Mouse (Mus musculus): ENCODE results near the gene Nptxr. TPM values are rescaled to one million over a fixed set of nuclear protein-coding genes. Genes with fewer than 3 reads are reported as not detected.
A peak's percentile ranks its signal among the peaks of the same experiment; 100 is the strongest.

Gene Nptxr
- total and polyA plus RNA-seq, 2 experiments from 2014 or later: 1.00 to 13.7 TPM

GRCm38 (mm10) chr15:79744742-79745141, 59.8 kb downstream of the Nptxr start:
- H3K27me3 ChIP-seq (ENCODE audit: control insufficient read depth, insufficient read depth, low read length): no peaks in the 10 kb centered on the region
- H3K4me3 ChIP-seq (ENCODE audit: low read depth, low read length): no peak overlapping the region
- no peak overlapping the region for H3K27ac ChIP-seq (ENCODE audit: low read depth)
- no peak overlapping the region for H3K4me2 ChIP-seq (ENCODE audit: low read depth, low read length)
- H3K4me1 ChIP-seq (ENCODE audit: control insufficient read depth, insufficient read depth): peaks cover 21% of the 10 kb centered on the region
- ATAC-seq (ENCODE audit: insufficient read depth, low read depth) (no peak), DNase-seq (ENCODE audit: low spot score) (no peak)
- no peaks in the 10 kb centered on the region for H3K9me3 ChIP-seq (replicated peaks; ENCODE audit: control insufficient read depth, low read length)
- TF ChIP-seq EP300 (IDR thresholded peaks at IDR 0.05; ENCODE audit: low read depth) (no peak), CTCF (IDR thresholded peaks at IDR 0.05; ENCODE audit: low read depth) (no peak)
- no peaks in the 10 kb centered on the region; the same call in 1 of the 2 replicates for H3K36me3 ChIP-seq (replicated peaks; ENCODE audit: control insufficient read depth, insufficient read depth, low read length)
- 55% methylated on average over 8 of the region's 8 CpGs for WGBS
- H3K9ac ChIP-seq (replicated peaks; ENCODE audit: low read depth, low read length): no peak overlapping the region

DNA sequence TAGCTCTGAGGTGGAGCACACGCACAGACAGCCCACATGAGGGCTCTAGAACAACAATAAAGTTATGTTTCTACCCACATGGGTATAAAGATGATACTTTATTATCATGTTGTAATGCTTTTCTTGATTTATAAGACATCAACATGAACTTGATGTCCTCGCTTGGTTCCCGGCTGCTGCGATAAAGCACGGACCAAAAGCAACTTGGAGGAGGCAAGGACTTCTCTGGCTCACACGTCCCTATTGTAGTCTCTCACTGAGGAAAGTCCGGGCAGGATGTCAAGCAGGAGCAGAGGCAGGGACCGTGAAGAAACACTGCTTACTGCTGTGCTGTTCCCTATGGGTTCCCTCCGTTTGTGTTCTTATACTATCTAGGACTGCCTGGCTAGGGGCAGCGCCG, 60.6 kb downstream of the Nptxr start:
- no peak for TF ChIP-seq EP300 (IDR thresholded peaks at IDR 0.05; ENCODE audit: low read depth)
- TF ChIP-seq CTCF (IDR thresholded peaks at IDR 0.05; ENCODE audit: low read depth): no peak
- DNase-seq (ENCODE audit: low spot score): no peak
- Histone ChIP-seq H3K4me1 (ENCODE audit: control insufficient read depth, insufficient read depth) (peaks cover 29% of the 10 kb centered on the region), H3K4me3 (ENCODE audit: low read depth, low read length) (no peak overlapping the region), H3K9me3 (replicated peaks; ENCODE audit: control insufficient read depth, low read length) (no peaks in the 10 kb centered on the region), H3K4me2 (ENCODE audit: low read depth, low read length) (no peak overlapping the region), H3K36me3 (replicated peaks; ENCODE audit: control insufficient read depth, insufficient read depth, low read length) (peaks cover 7% of the 10 kb centered on the region; the same call in 1 of the 2 replicates), H3K9ac (replicated peaks; ENCODE audit: low read depth, low read length) (no peak overlapping the region), H3K27ac (ENCODE audit: low read depth) (no peak overlapping the region), H3K27me3 (ENCODE audit: control insufficient read depth, insufficient read depth, low read length) (no peaks in the 10 kb centered on the region)
- no peak for ATAC-seq (ENCODE audit: insufficient read depth, low read depth)
- WGBS: 86% methylated on average over 11 of the region's 11 CpGs

- ATAC-seq (ENCODE audit: insufficient read depth, low read depth): no peak
These were observed 61.9 kb downstream of the Nptxr start for GRCm38 (mm10) chr15:79742706-79743023.

GRCm38 (mm10) chr15:79741921-79742705, 62.5 kb downstream of the Nptxr start, which contains the start of gene Sun2:
TSS of gene Sun2 (minus strand) at chr15:79742536.
- DNase-seq (ENCODE audit: low spot score) (peak; percentile 87), ATAC-seq (ENCODE audit: insufficient read depth, low read depth) (peak; percentile 93)
- Histone ChIP-seq H3K36me3 (replicated peaks; ENCODE audit: control insufficient read depth, insufficient read depth, low read length) (peaks cover 26% of the 10 kb centered on the region), H3K27me3 (ENCODE audit: control insufficient read depth, insufficient read depth, low read length) (no peaks in the 10 kb centered on the region), H3K9me3 (replicated peaks; ENCODE audit: control insufficient read depth, low read length) (no peaks in the 10 kb centered on the region), H3K9ac (replicated peaks; ENCODE audit: low read depth, low read length) (peak within 1 kb of the TSS; percentile 98), H3K4me2 (ENCODE audit: low read depth, low read length) (peak within 1 kb of the TSS; percentile 94), H3K27ac (ENCODE audit: low read depth) (peak within 1 kb of the TSS; percentile 98), H3K4me1 (ENCODE audit: control insufficient read depth, insufficient read depth) (peaks cover 33% of the 10 kb centered on the region), H3K4me3 (ENCODE audit: low read depth, low read length) (peak within 1 kb of the TSS; percentile 98)
- under 1% methylated on average over 91 of the region's 93 CpGs for WGBS
- TF ChIP-seq CTCF (IDR thresholded peaks at IDR 0.05; ENCODE audit: low read depth) (peak; percentile 11; the same call in 1 of the 2 replicates), EP300 (IDR thresholded peaks at IDR 0.05; ENCODE audit: low read depth) (peak; percentile 85)

More at GRCm38 (mm10) chr15:79742706-79743023, 61.9 kb downstream of the Nptxr start:
- Histone ChIP-seq H3K27ac (ENCODE audit: low read depth) (peak overlapping the region; percentile 98), H3K9ac (replicated peaks; ENCODE audit: low read depth, low read length) (peak overlapping the region; percentile 98), H3K4me1 (ENCODE audit: control insufficient read depth, insufficient read depth) (peaks cover 33% of the 10 kb centered on the region), H3K36me3 (replicated peaks; ENCODE audit: control insufficient read depth, insufficient read depth, low read length) (peaks cover 21% of the 10 kb centered on the region), H3K4me2 (ENCODE audit: low read depth, low read length) (peak overlapping the region; percentile 94), H3K9me3 (replicated peaks; ENCODE audit: control insufficient read depth, low read length) (no peaks in the 10 kb centered on the region), H3K27me3 (ENCODE audit: control insufficient read depth, insufficient read depth, low read length) (no peaks in the 10 kb centered on the region), H3K4me3 (ENCODE audit: low read depth, low read length) (peak overlapping the region; percentile 98)
- WGBS: under 1% methylated on average over 23 of the region's 23 CpGs
- no peak for DNase-seq (ENCODE audit: low spot score)
- TF ChIP-seq EP300 (IDR thresholded peaks at IDR 0.05; ENCODE audit: low read depth): no peak
- TF ChIP-seq CTCF (IDR thresholded peaks at IDR 0.05; ENCODE audit: low read depth): no peak

GRCm38 (mm10) chr15:79741173-79741858, 63.2 kb downstream of the Nptxr start:
- WGBS: 4% methylated on average over 14 of the region's 14 CpGs
- Histone ChIP-seq H3K9ac (replicated peaks; ENCODE audit: low read depth, low read length) (peak overlapping the region; percentile 98), H3K9me3 (replicated peaks; ENCODE audit: control insufficient read depth, low read length) (no peaks in the 10 kb centered on the region), H3K27me3 (ENCODE audit: control insufficient read depth, insufficient read depth, low read length) (no peaks in the 10 kb centered on the region), H3K4me1 (ENCODE audit: control insufficient read depth, insufficient read depth) (peaks cover 33% of the 10 kb centered on the region), H3K4me3 (ENCODE audit: low read depth, low read length) (peak overlapping the region; percentile 98), H3K27ac (ENCODE audit: low read depth) (peak overlapping the region; percentile 98), H3K4me2 (ENCODE audit: low read depth, low read length) (peak overlapping the region; percentile 94), H3K36me3 (replicated peaks; ENCODE audit: control insufficient read depth, insufficient read depth, low read length) (peaks cover 34% of the 10 kb centered on the region)
- ATAC-seq (ENCODE audit: insufficient read depth, low read depth) (peak; percentile 51), DNase-seq (ENCODE audit: low spot score) (peak; percentile 82)
- TF ChIP-seq EP300 (IDR thresholded peaks at IDR 0.05; ENCODE audit: low read depth) (no peak), CTCF (IDR thresholded peaks at IDR 0.05; ENCODE audit: low read depth) (no peak)
